Mouse (Mus musculus): ENCODE results near the gene Olfr547. TPM values are rescaled to one million over a fixed set of nuclear protein-coding genes. Genes with fewer than 3 reads are reported as not detected.

Gene Olfr547
- polyA plus RNA-seq, 1 experiment from 2014 or later = not detected

- no peak within 1 kb of the TSS for H3K27ac ChIP-seq
- H3K4me3 ChIP-seq (replicated peaks) = no peak within 1 kb of the TSS
- H3K4me2 ChIP-seq = no peak within 1 kb of the TSS
- H3K36me3 ChIP-seq = no peaks in the 10 kb centered on the region
- WGBS (ENCODE audit: insufficient replicate concordance) = 79% methylated on average over 8 of the region's 8 CpGs
- ATAC-seq (ENCODE audit: low read depth) (no peak), DNase-seq (no peak)
- H3K27me3 ChIP-seq = no peaks in the 10 kb centered on the region
- no peaks in the 10 kb centered on the region; the same call in 1 of the 2 replicates for H3K4me1 ChIP-seq (replicated peaks)
- H3K9me3 ChIP-seq (replicated peaks) = no peaks in the 10 kb centered on the region
- no peak within 1 kb of the TSS for H3K9ac ChIP-seq
These were observed 36.6 kb downstream of the Olfr547 start, which contains the start of gene Olfr550 for GRCm38 (mm10) chr7:102571142-102571541. Olfr550 (plus strand) TSS chr7:102571442.

DNA sequence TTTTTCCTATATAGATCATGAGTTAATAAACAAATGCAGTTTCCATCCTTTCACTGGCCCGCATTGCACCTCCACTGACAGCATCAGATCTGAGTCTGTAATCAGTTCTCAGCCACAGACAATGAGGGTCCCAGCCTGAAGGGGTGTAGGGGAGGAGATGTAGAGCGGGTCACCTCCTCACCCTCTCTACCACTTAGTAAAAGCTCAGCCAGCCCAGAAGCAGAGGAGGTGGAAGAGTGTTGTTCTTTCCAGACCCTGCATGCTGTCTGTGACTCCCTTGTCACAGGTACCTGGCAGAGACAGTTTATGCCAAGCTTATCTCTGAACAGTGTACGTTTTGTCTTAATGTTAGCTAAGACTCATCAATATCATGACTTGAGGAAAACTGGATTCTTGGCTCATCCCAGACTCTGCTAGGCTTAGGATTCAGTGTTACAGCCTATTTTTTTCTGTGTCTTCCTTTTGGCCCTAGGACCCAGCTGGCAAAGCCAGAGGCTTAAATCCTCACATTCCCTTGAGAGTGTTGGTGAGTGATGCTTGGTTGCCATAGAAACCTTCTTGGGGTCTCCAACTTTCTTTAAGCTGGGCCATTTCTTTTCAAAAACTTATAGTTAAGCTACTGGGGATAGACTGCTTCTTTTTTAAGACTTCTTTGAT lies 38.8 kb downstream of the Olfr547 start:
- Histone ChIP-seq H3K27ac (no peak overlapping the region), H3K4me2 (no peak overlapping the region), H3K27me3 (no peaks in the 10 kb centered on the region), H3K9me3 (replicated peaks) (no peaks in the 10 kb centered on the region), H3K4me3 (replicated peaks) (no peak overlapping the region), H3K9ac (no peak overlapping the region), H3K4me1 (replicated peaks) (no peaks in the 10 kb centered on the region), H3K36me3 (no peaks in the 10 kb centered on the region)
- no peak for DNase-seq
- 65% methylated on average over 3 of the region's 3 CpGs for WGBS (ENCODE audit: insufficient replicate concordance)
- ATAC-seq (ENCODE audit: low read depth) = no peak

DNA sequence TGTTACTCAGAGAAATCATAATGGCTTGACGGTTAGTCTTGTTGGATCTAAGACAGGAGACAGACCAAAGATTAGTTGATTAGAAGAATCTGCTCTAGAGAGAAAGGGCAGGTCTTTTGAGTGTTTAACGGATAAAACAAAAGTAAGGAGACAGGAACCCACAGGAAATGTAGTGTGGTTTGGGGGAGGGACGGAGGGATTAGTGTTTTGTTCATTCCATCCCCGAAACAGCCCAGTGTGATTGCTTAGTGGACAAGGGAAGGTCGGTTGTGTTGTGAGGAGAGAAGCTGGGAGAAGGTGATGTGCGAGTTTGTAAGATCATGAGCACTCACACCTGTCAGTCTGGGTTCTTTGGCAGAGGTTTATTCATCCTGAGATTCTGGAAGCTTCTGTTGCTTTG lies 41.4 kb downstream of the Olfr547 start:
- Histone ChIP-seq H3K4me2 (no peak overlapping the region), H3K36me3 (no peaks in the 10 kb centered on the region), H3K4me1 (replicated peaks) (no peaks in the 10 kb centered on the region), H3K4me3 (replicated peaks) (no peak overlapping the region), H3K27me3 (no peaks in the 10 kb centered on the region), H3K27ac (no peak overlapping the region), H3K9ac (no peak overlapping the region), H3K9me3 (replicated peaks) (no peaks in the 10 kb centered on the region)
- WGBS (ENCODE audit: insufficient replicate concordance) = 24% methylated on average over 6 of the region's 6 CpGs
- DNase-seq = no peak
- no peak for ATAC-seq (ENCODE audit: low read depth)

Other genes starting within 250 kb of the Olfr547 start
- 223 and 242 TPM in 2 replicates for gene Rrm1, start 93.1 kb upstream of the Olfr547 start, polyA plus RNA-seq (2015; fragmentation: Nextera tagmentation; extraction: Ambion mirVana)
- gene Olfr543, start 53.1 kb upstream of the Olfr547 start, polyA plus RNA-seq (2015; fragmentation: Nextera tagmentation; extraction: Ambion mirVana) = 0.38 and 0.40 TPM in 2 replicates
- gene Olfr544, start 46.4 kb upstream of the Olfr547 start, polyA plus RNA-seq (2015; fragmentation: Nextera tagmentation; extraction: Ambion mirVana) = 0.03 and 0.13 TPM in 2 replicates
- not detected in 2 replicates for gene Olfr545, start 35.2 kb upstream of the Olfr547 start, polyA plus RNA-seq (2015; fragmentation: Nextera tagmentation; extraction: Ambion mirVana)
- not detected in 2 replicates for gene Olfr548-ps1, start 6.1 kb downstream of the Olfr547 start, polyA plus RNA-seq (2015; fragmentation: Nextera tagmentation; extraction: Ambion mirVana)
- gene Olfr549, start 15.1 kb downstream of the Olfr547 start, polyA plus RNA-seq (2015; fragmentation: Nextera tagmentation; extraction: Ambion mirVana) = not detected in 2 replicates
- gene Trim21, start 30.7 kb downstream of the Olfr547 start, polyA plus RNA-seq (2015; fragmentation: Nextera tagmentation; extraction: Ambion mirVana) = 0.24 and 0.51 TPM in 2 replicates
- gene Olfr550, start 36.7 kb downstream of the Olfr547 start, polyA plus RNA-seq (2015; fragmentation: Nextera tagmentation; extraction: Ambion mirVana) = not detected in 2 replicates
- not detected in 2 replicates for gene Olfr551, start 57.1 kb downstream of the Olfr547 start, polyA plus RNA-seq (2015; fragmentation: Nextera tagmentation; extraction: Ambion mirVana)
- gene Olfr552, start 63.0 kb downstream of the Olfr547 start, polyA plus RNA-seq (2015; fragmentation: Nextera tagmentation; extraction: Ambion mirVana) = not detected in 2 replicates
- gene Olfr553, start 83.5 kb downstream of the Olfr547 start, polyA plus RNA-seq (2015; fragmentation: Nextera tagmentation; extraction: Ambion mirVana) = not detected in 2 replicates
- gene Olfr554, start 103.7 kb downstream of the Olfr547 start, polyA plus RNA-seq (2015; fragmentation: Nextera tagmentation; extraction: Ambion mirVana) = not detected in 2 replicates
- gene Olfr555, start 124.1 kb downstream of the Olfr547 start, polyA plus RNA-seq (2015; fragmentation: Nextera tagmentation; extraction: Ambion mirVana) = not detected in 2 replicates
- not detected in 2 replicates for gene Olfr556, start 130.2 kb downstream of the Olfr547 start, polyA plus RNA-seq (2015; fragmentation: Nextera tagmentation; extraction: Ambion mirVana)
- 1.6 and 1.7 TPM in 2 replicates for gene Trim68, start 152.6 kb downstream of the Olfr547 start, polyA plus RNA-seq (2015; fragmentation: Nextera tagmentation; extraction: Ambion mirVana)
- not detected in 2 replicates for gene Olfr557, start 161.2 kb downstream of the Olfr547 start, polyA plus RNA-seq (2015; fragmentation: Nextera tagmentation; extraction: Ambion mirVana)
- not detected in 2 replicates for gene Olfr558, start 167.5 kb downstream of the Olfr547 start, polyA plus RNA-seq (2015; fragmentation: Nextera tagmentation; extraction: Ambion mirVana)
- not detected in 2 replicates for gene Olfr33, start 184.3 kb downstream of the Olfr547 start, polyA plus RNA-seq (2015; fragmentation: Nextera tagmentation; extraction: Ambion mirVana)
- not detected in 2 replicates for gene Olfr559, start 192.7 kb downstream of the Olfr547 start, polyA plus RNA-seq (2015; fragmentation: Nextera tagmentation; extraction: Ambion mirVana)
- gene Olfr560, start 224.6 kb downstream of the Olfr547 start, polyA plus RNA-seq (2015; fragmentation: Nextera tagmentation; extraction: Ambion mirVana) = not detected in 2 replicates
- gene Olfr78, start 224.7 kb downstream of the Olfr547 start, polyA plus RNA-seq (2015; fragmentation: Nextera tagmentation; extraction: Ambion mirVana) = not detected in 2 replicates
- gene Olfr561, start 236.5 kb downstream of the Olfr547 start, polyA plus RNA-seq (2015; fragmentation: Nextera tagmentation; extraction: Ambion mirVana) = not detected in 2 replicates